Mouse (Mus musculus): Measurements from ENCODE around the gene Galntl6.

Gene Galntl6

GRCm38 (mm10) chr8:58258577-58259315, 653.7 kb downstream of the Galntl6 start:
- no peak for DNase-seq (ENCODE audit: low spot score)

- DNase-seq (ENCODE audit: low spot score) = no peak
These were observed 658.8 kb downstream of the Galntl6 start for GRCm38 (mm10) chr8:58253620-58254019.

GRCm38 (mm10) chr8:58244830-58245229, 667.6 kb downstream of the Galntl6 start:
- no peak for DNase-seq (ENCODE audit: low spot score)

GRCm38 (mm10) chr8:58234220-58234619, 678.2 kb downstream of the Galntl6 start:
- no peak for DNase-seq (ENCODE audit: low spot score)

GRCm38 (mm10) chr8:58228725-58229124, 683.7 kb downstream of the Galntl6 start:
- DNase-seq (ENCODE audit: low spot score) = no peak

- DNase-seq (ENCODE audit: low spot score) = no peak
These were observed 694.6 kb downstream of the Galntl6 start for GRCm38 (mm10) chr8:58217885-58218284.

GRCm38 (mm10) chr8:58189694-58190093, 722.7 kb downstream of the Galntl6 start:
- DNase-seq (ENCODE audit: low spot score) = no peak

- no peak for DNase-seq (ENCODE audit: low spot score)
These were observed 765.5 kb downstream of the Galntl6 start for GRCm38 (mm10) chr8:58146961-58147360.

GRCm38 (mm10) chr8:58086733-58087132, 825.7 kb downstream of the Galntl6 start:
- no peak for DNase-seq (ENCODE audit: low spot score)

- no peak for DNase-seq (ENCODE audit: low spot score)
These were observed 827.5 kb downstream of the Galntl6 start for GRCm38 (mm10) chr8:58084931-58085330.

- no peak for DNase-seq (ENCODE audit: low spot score)
These were observed 830.7 kb downstream of the Galntl6 start for GRCm38 (mm10) chr8:58081715-58082114.

- DNase-seq (ENCODE audit: low spot score) = no peak
These were observed 837.8 kb downstream of the Galntl6 start for GRCm38 (mm10) chr8:58074611-58075010.

- DNase-seq (ENCODE audit: low spot score) = no peak
These were observed 838.7 kb downstream of the Galntl6 start for GRCm38 (mm10) chr8:58073733-58074132.

GRCm38 (mm10) chr8:58032271-58032670, 880.2 kb downstream of the Galntl6 start:
- no peak for DNase-seq (ENCODE audit: low spot score)

- DNase-seq (ENCODE audit: low spot score) = no peak
These were observed 886.9 kb downstream of the Galntl6 start for GRCm38 (mm10) chr8:58025558-58025957.

- no peak for DNase-seq (ENCODE audit: low spot score)
These were observed 887.3 kb downstream of the Galntl6 start for GRCm38 (mm10) chr8:58025094-58025493.

- no peak for DNase-seq (ENCODE audit: low spot score)
These were observed 888.8 kb downstream of the Galntl6 start for GRCm38 (mm10) chr8:58023426-58024176.

- DNase-seq (ENCODE audit: low spot score) = no peak
These were observed 922.8 kb downstream of the Galntl6 start for GRCm38 (mm10) chr8:57989428-57990171.

GRCm38 (mm10) chr8:57977372-57977771, 935.1 kb downstream of the Galntl6 start:
- DNase-seq (ENCODE audit: low spot score) = no peak

GRCm38 (mm10) chr8:57974093-57974492, 938.3 kb downstream of the Galntl6 start:
- DNase-seq (ENCODE audit: low spot score) = no peak

- DNase-seq (ENCODE audit: low spot score) = no peak
These were observed 939.6 kb downstream of the Galntl6 start for GRCm38 (mm10) chr8:57972832-57973231.

- DNase-seq (ENCODE audit: low spot score) = no peak
These were observed 945.8 kb downstream of the Galntl6 start for GRCm38 (mm10) chr8:57966676-57967075.

GRCm38 (mm10) chr8:57965508-57965907, 946.9 kb downstream of the Galntl6 start:
- DNase-seq (ENCODE audit: low spot score) = no peak

Measured in ovary, adult 18-20 months (tissue).